Mouse (Mus musculus) kidney, adult 2 months (tissue): Measurements from ENCODE around the gene Coq4. TPM values are rescaled to one million over a fixed set of nuclear protein-coding genes. Genes with fewer than 3 reads are reported as not detected.
A peak's percentile ranks its signal among the peaks of the same experiment; 100 is the strongest.

Experiments
- DNase-seq: peaks from one replicate; pipeline ENCODE4 v3.0.0; 2021
- H3K27ac ChIP-seq: fragments of 200-500 bp; 2 replicates; pipeline ENCODE4 v1.5.1; 2012; ENCODE audit warnings: low read depth, low read length, control low read depth, inconsistent platforms; ENCODE audit not compliant: insufficient read depth
- H3K27me3 ChIP-seq: fragments of 200-500 bp; replicated peaks from 2 replicates; pipeline ENCODE4 v1.6.1; 2012; ENCODE audit warnings: mild to moderate bottlenecking, moderate library complexity, low read length, inconsistent platforms; ENCODE audit not compliant: control insufficient read depth, insufficient read depth
- H3K36me3 ChIP-seq: fragments of 200-500 bp; 2 replicates; pipeline ENCODE4 v1.6.1; 2012; ENCODE audit warnings: mild to moderate bottlenecking, moderate library complexity, low read length, inconsistent platforms; ENCODE audit not compliant: control insufficient read depth, insufficient read depth
- H3K4me1 ChIP-seq: fragments of 200-500 bp; 2 replicates; pipeline ENCODE4 v1.6.1; 2011; ENCODE audit warnings: low read length; ENCODE audit not compliant: control insufficient read depth, insufficient read depth
- H3K4me3 ChIP-seq: fragments of 200-500 bp; 2 replicates; pipeline ENCODE4 v1.5.1; 2011; ENCODE audit warnings: mild to moderate bottlenecking, low read depth, low read length, control low read depth; ENCODE audit not compliant: insufficient read depth
- CTCF ChIP-seq: fragments of 200-500 bp; conservative IDR thresholded peaks from 2 replicates; pipeline ENCODE4 v1.5.1; 2011; ENCODE audit warnings: low read depth, mild to moderate bottlenecking, control low read depth, low read length, moderate library complexity, mixed read lengths; ENCODE audit not compliant: insufficient read depth, insufficient read length
- POLR2A ChIP-seq: fragments of 200-500 bp; IDR thresholded peaks from one replicate; pipeline ENCODE4 v1.6.1; 2011; ENCODE audit warnings: low read depth, low read length, control low read depth
- WGBS: fragments of 180-500 bp; shearing (Covaris S2); methylation state at CpG from one replicate; pipeline ENCODE4 v1.1.7; 2018; 5-methylcytosine and 5-hydroxymethylcytosine counted together
- polyA plus RNA-seq: library from polyadenylated mRNA; depleted of rRNA; stranded (reverse); fragments of >200 nt; gene quantifications from 2 replicates; pipeline ENCODE4 v1.2.3, GENCODE M21; 2012; rRNA removed

Coq4 gene
- polyA plus RNA-seq, result 87.5 and 111 TPM in 2 replicates

- TF ChIP-seq POLR2A, result peak; percentile 46
- TF ChIP-seq CTCF, result no peak
- H3K27me3 ChIP-seq, result no peaks in the 10 kb centered on the region
- DNase-seq, result peak; percentile 97
- 2% methylated on average over 31 of the region's 31 CpGs for WGBS
- H3K4me1 ChIP-seq, result 0 out of 2 replicates have a peak, but pooled peaks cover 3% of the 10 kb centered on the region
- peak within 1 kb of the TSS; percentile 77 for H3K27ac ChIP-seq
- H3K36me3 ChIP-seq, result no peaks in the 10 kb centered on the region; the same call in 1 of the 2 replicates
- peak within 1 kb of the TSS; percentile 94 for H3K4me3 ChIP-seq
These were observed at the start of gene Coq4 for GRCm38 (mm10) chr2:29787104-29787917. Gene Coq4, plus strand, starts transcription at chr2:29787493.

- no peak overlapping the region for H3K27ac ChIP-seq
These were observed 48.5 kb upstream of the Coq4 start for GRCm38 (mm10) chr2:29738799-29739198.

GRCm38 (mm10) chr2:29739368-29739767 is 47.9 kb upstream of the Coq4 start:
- peak; percentile 28 for DNase-seq
- no peaks in the 10 kb centered on the region; the same call in none of the 2 replicates for H3K36me3 ChIP-seq
- H3K27ac ChIP-seq, result no peak overlapping the region
- no peaks in the 10 kb centered on the region for H3K4me1 ChIP-seq
- TF ChIP-seq CTCF (no peak), POLR2A (no peak)
- H3K27me3 ChIP-seq, result no peaks in the 10 kb centered on the region
- 73% methylated on average over 5 of the region's 5 CpGs for WGBS
- H3K4me3 ChIP-seq, result no peak overlapping the region

More at GRCm38 (mm10) chr2:29738799-29739198, 48.5 kb upstream of the Coq4 start:
- DNase-seq, result no peak
- 62% methylated on average over 4 of the region's 4 CpGs for WGBS
- Histone ChIP-seq H3K4me1 (no peaks in the 10 kb centered on the region), H3K4me3 (no peak overlapping the region), H3K27me3 (no peaks in the 10 kb centered on the region), H3K36me3 (no peaks in the 10 kb centered on the region; the same call in none of the 2 replicates)
- TF ChIP-seq CTCF (no peak), POLR2A (no peak)

GRCm38 (mm10) chr2:29741207-29741606 is 46.1 kb upstream of the Coq4 start:
- DNase-seq, result no peak
- 93% methylated on average over 6 of the region's 6 CpGs for WGBS
- Histone ChIP-seq H3K4me1 (no peaks in the 10 kb centered on the region), H3K27ac (no peak overlapping the region), H3K4me3 (no peak overlapping the region), H3K36me3 (no peaks in the 10 kb centered on the region; the same call in 1 of the 2 replicates), H3K27me3 (no peaks in the 10 kb centered on the region)
- TF ChIP-seq CTCF (no peak), POLR2A (no peak)

GRCm38 (mm10) chr2:29744256-29744655 is 43.0 kb upstream of the Coq4 start:
- DNase-seq, result peak; percentile 65
- no peak overlapping the region for H3K4me3 ChIP-seq
- H3K27me3 ChIP-seq, result no peaks in the 10 kb centered on the region
- no peaks in the 10 kb centered on the region for H3K4me1 ChIP-seq
- WGBS, result 52% methylated on average over 6 of the region's 6 CpGs
- TF ChIP-seq POLR2A (no peak), CTCF (no peak)
- peak overlapping the region; percentile 67 for H3K27ac ChIP-seq
- H3K36me3 ChIP-seq, result no peaks in the 10 kb centered on the region

GRCm38 (mm10) chr2:29747188-29747782 is 40.0 kb upstream of the Coq4 start:
- H3K4me3 ChIP-seq, result no peak overlapping the region
- no peaks in the 10 kb centered on the region for H3K36me3 ChIP-seq
- peaks cover 3% of the 10 kb centered on the region; the same call in 1 of the 2 replicates for H3K4me1 ChIP-seq
- 16% methylated on average over 50 of the region's 50 CpGs for whole genome bisulfite sequencing
- no peak for DNase-seq
- H3K27ac ChIP-seq, result no peak overlapping the region
- H3K27me3 ChIP-seq, result no peaks in the 10 kb centered on the region
- no peak for TF ChIP-seq CTCF
- no peak for TF ChIP-seq POLR2A

GRCm38 (mm10) chr2:29747852-29748251 is 39.4 kb upstream of the Coq4 start:
- no peaks in the 10 kb centered on the region for H3K27me3 ChIP-seq
- peak; percentile 30 for DNase-seq
- no peak overlapping the region for H3K27ac ChIP-seq
- TF ChIP-seq CTCF (no peak), POLR2A (no peak)
- H3K4me1 ChIP-seq, result peaks cover 3% of the 10 kb centered on the region; the same call in 1 of the 2 replicates
- WGBS, result 65% methylated on average over 5 of the region's 5 CpGs
- H3K36me3 ChIP-seq, result no peaks in the 10 kb centered on the region
- no peak overlapping the region for H3K4me3 ChIP-seq
